10 mouse cellular contexts compared by ENCODE assay signal in the genomic region with DNA sequence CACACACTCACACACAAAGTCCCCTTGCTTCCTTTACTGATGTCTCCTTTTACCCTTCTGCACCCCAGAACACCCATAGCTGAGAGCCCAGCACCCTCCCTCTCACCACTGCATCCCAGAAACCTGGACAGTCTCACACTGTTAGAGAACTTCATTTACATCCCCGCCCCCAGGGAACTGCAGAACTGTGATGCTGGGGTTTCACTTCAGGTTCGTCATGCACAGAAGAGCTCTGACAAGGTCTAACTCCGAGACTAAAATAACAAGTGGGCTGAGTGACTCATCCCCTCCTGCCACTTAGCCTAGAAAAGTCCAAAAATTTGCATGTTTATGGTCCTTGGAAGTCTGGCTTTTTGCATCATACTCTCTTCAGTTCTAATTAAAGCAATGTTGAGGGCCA. TPM values are rescaled to one million over a fixed set of nuclear protein-coding genes. Genes with fewer than 3 reads are reported as not detected.
DNase-seq lines count a peak whose midpoint lies in the region; TF ChIP-seq lines count a peak whose summit lies in the region.
"Had no signal": no experiment of that assay in that cellular context is flagged by ENCODE, and none has a peak within 500 bp of the region (broad histone marks: within the 10 kb centered on the region; RNA-seq: fewer than 3 reads in every experiment).

No protein-coding gene starts in this region.

- TF ChIP-seq CTCF in small intestine, adult 2 months (IDR thresholded peaks at IDR 0.05; ENCODE audit: extremely low read depth, insufficient read length, insufficient replicate concordance, low read depth, low read length): no peak

- H3K36me3 ChIP-seq in small intestine, adult 2 months (ENCODE audit: control insufficient read depth, insufficient read depth, low read length): peaks cover 27% of the 10 kb centered on the region

- no peak for TF ChIP-seq POLR2A in small intestine, adult 2 months (IDR thresholded peaks at IDR 0.05; ENCODE audit: low read depth, low read length)

- intact Hi-C loops in left cerebral cortex, postnatal 4 days (cut with DNase I): no loop called here
- intact Hi-C loops in gastrocnemius, postnatal 14 days (cut with DNase I; ENCODE audit: low total_unique reads): no loop called here

- no peak overlapping the region for H3K4me3 ChIP-seq in small intestine, adult 2 months (ENCODE audit: low read depth, low read length)

- H3K27ac ChIP-seq in small intestine, adult 2 months (ENCODE audit: insufficient read depth, low read depth, low read length): peak overlapping the region; percentile 68

- no peaks in the 10 kb centered on the region for H3K27me3 ChIP-seq in small intestine, adult 2 months (ENCODE audit: control insufficient read depth, insufficient read depth, low read length)

- DNase-seq in adrenal gland, adult 2 months: peak; percentile 77
- DNase-seq in adrenal gland, postnatal 4 days (ENCODE audit: low spot score in 2 of 2): no peak
- DNase-seq in left cerebral cortex, adult 11 months (ENCODE audit: low spot score): peak; percentile 85
- no peak for DNase-seq in left cerebral cortex, postnatal 4 days
- peak; percentile 67 to 89 for DNase-seq in frontal cortex, postnatal 36 days (ENCODE audit: low spot score in 2 of 2)
- DNase-seq in cerebellum, postnatal 4 days (ENCODE audit: low spot score in 2 of 2): no peak
- DNase-seq in gastrocnemius, postnatal 14 days: no peak
- DNase-seq: cerebellum, adult 11-12 months had no signal

- WGBS in small intestine, adult 2 months: 52% methylated on average over 3 of the region's 3 CpGs

- peaks cover 11% of the 10 kb centered on the region; the same call in 1 of the 2 replicates for H3K4me1 ChIP-seq in small intestine, adult 2 months (ENCODE audit: control insufficient read depth, insufficient read depth, insufficient read length, low read length)

RNA-seq across cellular contexts. Expression of gene Fem1a, which starts 9.7 kb away (rescaled TPM):
- total RNA-seq in adrenal gland, adult 2 months (2021): 10 to 100 TPM; 27.0 to 32.4 TPM
- polyA plus RNA-seq in adrenal gland, adult 2 months (2012; rRNA removed): 44.6 and 46.9 TPM in 2 replicates
- 10 to 100 TPM; 30.5 to 33.5 TPM for total RNA-seq in adrenal gland, postnatal 4 days (2021)
- 10 to 100 TPM; 41.4 to 45.7 TPM for total RNA-seq in left cerebral cortex, postnatal 4 days (2021)
- 21.3 and 22.9 TPM in 2 replicates for polyA plus RNA-seq in small intestine, adult 2 months (2012; rRNA removed)
- total RNA-seq in gastrocnemius, postnatal 14 days (2021): 100 to 1,000 TPM; 101 to 117 TPM

RNA-seq across cellular contexts. Expression of gene Ticam1, which starts 10.3 kb away (rescaled TPM):
- 10 to 100 TPM; 22.7 to 29.4 TPM for total RNA-seq in adrenal gland, adult 2 months (2021)
- polyA plus RNA-seq in adrenal gland, adult 2 months (2012; rRNA removed): 39.7 and 50.2 TPM in 2 replicates
- 10 to 100 TPM; 21.0 to 22.2 TPM for total RNA-seq in adrenal gland, postnatal 4 days (2021)
- 1 to 10 TPM; 3.4 to 3.7 TPM for total RNA-seq in left cerebral cortex, postnatal 4 days (2021)
- 39.7 and 96.6 TPM in 2 replicates for polyA plus RNA-seq in small intestine, adult 2 months (2012; rRNA removed)
- 1 to 10 TPM; 5.3 to 7.1 TPM for total RNA-seq in gastrocnemius, postnatal 14 days (2021)

RNA-seq across cellular contexts. Expression of gene Plin3, which starts 26.4 kb away (rescaled TPM):
- 100 to 1,000 TPM in 1 of 2 experiments, 10 to 100 TPM in 1; 65.9 to 101 TPM for total RNA-seq in adrenal gland, adult 2 months (2021)
- 43.9 and 51.8 TPM in 2 replicates for polyA plus RNA-seq in adrenal gland, adult 2 months (2012; rRNA removed)
- total RNA-seq in adrenal gland, postnatal 4 days (2021): 10 to 100 TPM; 83.2 to 87.5 TPM
- 1 to 10 TPM; 4.5 to 6.1 TPM for total RNA-seq in left cerebral cortex, postnatal 4 days (2021)
- 137 and 299 TPM in 2 replicates for polyA plus RNA-seq in small intestine, adult 2 months (2012; rRNA removed)
- 10 to 100 TPM; 32.8 to 55.8 TPM for total RNA-seq in gastrocnemius, postnatal 14 days (2021)

RNA-seq across cellular contexts. Expression of gene Arrdc5, which starts 33.8 kb away (rescaled TPM):
- not detected for total RNA-seq in adrenal gland, adult 2 months (2021)
- not detected in 2 replicates for polyA plus RNA-seq in adrenal gland, adult 2 months (2012; rRNA removed)
- total RNA-seq in adrenal gland, postnatal 4 days (2021): not detected
- not detected for total RNA-seq in left cerebral cortex, postnatal 4 days (2021)
- not detected in 2 replicates for polyA plus RNA-seq in small intestine, adult 2 months (2012; rRNA removed)
- not detected for total RNA-seq in gastrocnemius, postnatal 14 days (2021)
- polyA plus RNA-seq: large intestine, adult 2 months had no signal

RNA-seq across cellular contexts. Expression of gene Uhrf1, which starts 36.9 kb away (rescaled TPM):
- 1 to 10 TPM; 3.1 to 3.5 TPM for total RNA-seq in adrenal gland, adult 2 months (2021)
- polyA plus RNA-seq in adrenal gland, adult 2 months (2012; rRNA removed): 2.7 and 3.0 TPM in 2 replicates
- total RNA-seq in adrenal gland, postnatal 4 days (2021): 10 to 100 TPM; 49.3 to 61.2 TPM
- total RNA-seq in left cerebral cortex, postnatal 4 days (2021): 10 to 100 TPM; 12.3 to 16.2 TPM
- polyA plus RNA-seq in small intestine, adult 2 months (2012; rRNA removed): 7.6 and 16.3 TPM in 2 replicates
- 1 to 10 TPM; 5.4 to 7.4 TPM for total RNA-seq in gastrocnemius, postnatal 14 days (2021)

Comparison
In these comparisons a context has a peak if more than half of its experiments do, and no peak if none do; other contexts are left out.
1. DNase-seq: peak in adrenal gland, adult 2 months (single experiment), left cerebral cortex, adult 11 months (single experiment) and frontal cortex, postnatal 36 days (2 of 2); none in adrenal gland, postnatal 4 days (0 of 2), left cerebral cortex, postnatal 4 days (single experiment), cerebellum, postnatal 4 days (0 of 2) and gastrocnemius, postnatal 14 days (single experiment).
2. RNA of gene Plin3, which starts 26.4 kb away (total RNA-seq): 65.9 to 101 TPM in adrenal gland, adult 2 months, 83.2 to 87.5 TPM in adrenal gland, postnatal 4 days and 32.8 to 55.8 TPM in gastrocnemius, postnatal 14 days; 4.5 to 6.1 TPM in left cerebral cortex, postnatal 4 days; every median in the first group is over 4 times any median in the second.